ENCODE assay signal across 8 mouse cellular contexts in genomic region chr12:104824244-104824906, GRCm38 (mm10). TPM values are rescaled to one million over a fixed set of nuclear protein-coding genes. Genes with fewer than 3 reads are reported as not detected.
DNase-seq lines count a peak whose midpoint lies in the region; ATAC-seq lines count a peak whose summit lies in the region.

No protein-coding gene starts in this region.

- peak overlapping the region; percentile 39 for H3K4me2 ChIP-seq in heart, embryonic 15.5 days

- ATAC-seq in heart, embryonic 15.5 days (replicated peaks; ENCODE audit: insufficient number of reproducible peaks, insufficient read depth, low FRiP score, low read depth): peak; percentile 89

- peaks cover 6% of the 10 kb centered on the region; the same call in 1 of the 2 replicates for H3K36me3 ChIP-seq in erythroblast, embryonic 14.5 days (ENCODE audit: control insufficient read depth)
- H3K36me3 ChIP-seq in heart, embryonic 15.5 days: no peaks in the 10 kb centered on the region

- H3K9me3 ChIP-seq in erythroblast, embryonic 14.5 days (ENCODE audit: control insufficient read depth, low read length): no peaks in the 10 kb centered on the region; the same call in 1 of the 2 replicates
- no peaks in the 10 kb centered on the region for H3K9me3 ChIP-seq in heart, embryonic 15.5 days (replicated peaks)

- 48% methylated on average over 12 of the region's 12 CpGs for WGBS in heart, embryonic 15.5 days

- 0 out of 2 replicates have a peak overlapping the region, but pooled peaks have one; percentile 24 for H3K9ac ChIP-seq in heart, embryonic 15.5 days

- DNase-seq in right cerebral cortex, adult 2 months (ENCODE audit: low spot score in 2 of 2): peak; percentile 33 to 39
- DNase-seq in right cerebral cortex, postnatal 36 days (ENCODE audit: low spot score in 2 of 2): no peak
- peak; percentile 91 for DNase-seq in liver
- peak; percentile 83 for DNase-seq in ovary, adult 18-20 months (ENCODE audit: low spot score)
- no peak for DNase-seq in embryo, embryonic 10.5 days (ENCODE audit: low spot score)
- no peak for DNase-seq in B cell, adult 2 months

- no peaks in the 10 kb centered on the region for H3K27me3 ChIP-seq in erythroblast, embryonic 14.5 days (ENCODE audit: control insufficient read depth)
- H3K27me3 ChIP-seq in heart, embryonic 15.5 days: no peaks in the 10 kb centered on the region

- H3K4me3 ChIP-seq in erythroblast, embryonic 14.5 days (replicated peaks): peak overlapping the region; percentile 32
- H3K4me3 ChIP-seq in heart, embryonic 15.5 days: no peak overlapping the region

- H3K27ac ChIP-seq in heart, embryonic 15.5 days: peak overlapping the region; percentile 72

- peaks cover 50% of the 10 kb centered on the region for H3K4me1 ChIP-seq in erythroblast, embryonic 14.5 days (ENCODE audit: control insufficient read depth)
- peaks cover 37% of the 10 kb centered on the region for H3K4me1 ChIP-seq in heart, embryonic 15.5 days (replicated peaks)

RNA-seq across cellular contexts. Expression of gene Clmn, which starts 40.5 kb away (rescaled TPM):
- under 0.01 and 0.01 TPM in 2 replicates for polyA plus RNA-seq in erythroblast, embryonic 14.5 days (2012)
- 0.54 and 1.2 TPM in 2 replicates for polyA plus RNA-seq in heart, embryonic 15.5 days (2015; fragmentation: Nextera tagmentation; extraction: Ambion mirVana)

Comparison
In these comparisons a context has a peak if more than half of its experiments do, and no peak if none do; other contexts are left out.
1. DNase-seq: peak in right cerebral cortex, adult 2 months (2 of 2), liver (single experiment) and ovary, adult 18-20 months (single experiment); none in right cerebral cortex, postnatal 36 days (0 of 2), embryo, embryonic 10.5 days (single experiment) and B cell, adult 2 months (0 of 2).